ENCODE assay signal across 18 mouse cellular contexts in genomic region chr6:113868552-113868951, GRCm38 (mm10).
"Had no signal": no experiment of that assay in that cellular context is flagged by ENCODE, and none has a peak within 500 bp of the region (broad histone marks: within the 10 kb centered on the region; RNA-seq: fewer than 3 reads in every experiment).

No protein-coding gene starts in this region.

- H3K9me3 ChIP-seq: liver, embryonic 13.5 days; midbrain, embryonic 12.5 days; midbrain, embryonic 15.5 days; neural tube, embryonic 12.5 days; neural tube, embryonic 15.5 days had no signal

- ATAC-seq: intestine, embryonic 16.5 days; midbrain, embryonic 15.5 days had no signal

- DNase-seq: kidney, adult 18-20 months; kidney, adult 9 months; kidney, postnatal 14 days; kidney, postnatal 4 days; liver, embryonic 13.5 days; right cerebral cortex, adult 18-20 months; right cerebral cortex, postnatal 14 days; right cerebral cortex, postnatal 4 days; thymus, adult 2 months; thymus, postnatal 14 days; thymus, postnatal 4 days had no signal

- H3K36me3 ChIP-seq: liver, embryonic 13.5 days; midbrain, embryonic 12.5 days; midbrain, embryonic 15.5 days; neural tube, embryonic 12.5 days; neural tube, embryonic 15.5 days had no signal

- H3K4me3 ChIP-seq: liver, embryonic 13.5 days; midbrain, embryonic 12.5 days; midbrain, embryonic 15.5 days; neural tube, embryonic 12.5 days; neural tube, embryonic 15.5 days had no signal

- H3K27ac ChIP-seq: liver, embryonic 13.5 days; macrophage; midbrain, embryonic 12.5 days; midbrain, embryonic 15.5 days; neural tube, embryonic 12.5 days; neural tube, embryonic 15.5 days; stomach, postnatal 0 days had no signal

- H3K27me3 ChIP-seq: liver, embryonic 13.5 days; midbrain, embryonic 15.5 days; neural tube, embryonic 12.5 days; neural tube, embryonic 15.5 days had no signal

- H3K4me2 ChIP-seq: liver, embryonic 13.5 days; midbrain, embryonic 12.5 days; midbrain, embryonic 15.5 days; neural tube, embryonic 12.5 days; neural tube, embryonic 15.5 days had no signal

- H3K4me1 ChIP-seq: liver, embryonic 13.5 days; midbrain, embryonic 15.5 days had no signal

- H3K9ac ChIP-seq: liver, embryonic 13.5 days; midbrain, embryonic 12.5 days; midbrain, embryonic 15.5 days; neural tube, embryonic 12.5 days; neural tube, embryonic 15.5 days had no signal
